Mouse (Mus musculus): ENCODE measurements at regions not wholly inside any gene's neighbourhood (a gene's known extent, or its start where the extent isn't known, plus 50 kb on each side); places are given as distances from the start of the nearest gene placed in this dataset.
A peak's percentile ranks its signal among the peaks of the same experiment; 100 is the strongest.
"Not testable (repeated sequence)": the region's sequence is repeated elsewhere in the genome, so short reads cannot be mapped to it uniquely, and the experiment has no call there.

GRCm38 (mm10) chr14:104855913-104856312 is 321.2 kb downstream of the Rbm26 start:
- intact Hi-C loops (cut with DNase I) = no loop called here

GRCm38 (mm10) chr14:104849274-104849673 is 326.8 kb upstream of the Rnf219 start:
- DNase-seq (ENCODE audit: low spot score) = no peak
- intact Hi-C loops (cut with DNase I) = no loop called here

More at GRCm38 (mm10) chr14:104855913-104856312, 321.2 kb downstream of the Rbm26 start:
- no peak for DNase-seq (ENCODE audit: low spot score)

- DNase-seq (ENCODE audit: low spot score) = no peak
- intact Hi-C loops (cut with DNase I) = no loop called here
Observed at GRCm38 (mm10) chr14:104827404-104827803, 305.0 kb upstream of the Rnf219 start.

- DNase-seq (ENCODE audit: low spot score) = no peak
- intact Hi-C loops (cut with DNase I) = no loop called here
Observed at GRCm38 (mm10) chr14:104824926-104825325, 302.5 kb upstream of the Rnf219 start.

GRCm38 (mm10) chr14:104824224-104824623 is 301.8 kb upstream of the Rnf219 start:
- intact Hi-C loops (cut with DNase I) = no loop called here

GRCm38 (mm10) chr14:104821903-104822573 is 299.6 kb upstream of the Rnf219 start:
- intact Hi-C loops (cut with DNase I) = no loop called here

More at GRCm38 (mm10) chr14:104824224-104824623, 301.8 kb upstream of the Rnf219 start:
- DNase-seq (ENCODE audit: low spot score) = no peak

GRCm38 (mm10) chr14:104819106-104819505 is 296.7 kb upstream of the Rnf219 start:
- no peak for DNase-seq (ENCODE audit: low spot score)
- intact Hi-C loops (cut with DNase I) = loop anchor here (10.0 kb wide), 3 partner anchors 476 to 1264 kb away; no protein-coding TSS in a partner anchor

More at GRCm38 (mm10) chr14:104821903-104822573, 299.6 kb upstream of the Rnf219 start:
- DNase-seq (ENCODE audit: low spot score) = no peak

- no peak for DNase-seq (ENCODE audit: low spot score)
- intact Hi-C loops (cut with DNase I) = loop anchor here (2.0 to 10.0 kb wide), 5 partner anchors 147 to 1259 kb away; no protein-coding TSS in a partner anchor
Observed at GRCm38 (mm10) chr14:104813977-104814584, 291.6 kb upstream of the Rnf219 start.

- intact Hi-C loops (cut with DNase I) = loop anchor here (5.0 to 10.0 kb wide), 4 partner anchors 145 to 1257 kb away; no protein-coding TSS in a partner anchor
- DNase-seq (ENCODE audit: low spot score) = no peak
Observed at GRCm38 (mm10) chr14:104812006-104812405, 289.6 kb upstream of the Rnf219 start.

GRCm38 (mm10) chr14:104805332-104805731 is 282.9 kb upstream of the Rnf219 start:
- intact Hi-C loops (cut with DNase I) = no loop called here
- DNase-seq (ENCODE audit: low spot score) = no peak

- intact Hi-C loops (cut with DNase I) = no loop called here
Observed at GRCm38 (mm10) chr14:104796348-104796965, 274.0 kb upstream of the Rnf219 start.

GRCm38 (mm10) chr14:104789346-104789745 is 266.9 kb upstream of the Rnf219 start:
- intact Hi-C loops (cut with DNase I) = no loop called here
- DNase-seq (ENCODE audit: low spot score) = no peak

More at GRCm38 (mm10) chr14:104796348-104796965, 274.0 kb upstream of the Rnf219 start:
- no peak for DNase-seq (ENCODE audit: low spot score)

- no peak for DNase-seq (ENCODE audit: low spot score)
- intact Hi-C loops (cut with DNase I) = no loop called here
Observed at GRCm38 (mm10) chr14:104785066-104785465, 262.6 kb upstream of the Rnf219 start.

GRCm38 (mm10) chr14:104769938-104770337 is 247.5 kb upstream of the Rnf219 start:
- intact Hi-C loops (cut with DNase I) = no loop called here

GRCm38 (mm10) chr14:104734213-104734612 is 211.8 kb upstream of the Rnf219 start:
- intact Hi-C loops (cut with DNase I) = no loop called here
- no peak for DNase-seq (ENCODE audit: low spot score)

More at GRCm38 (mm10) chr14:104769938-104770337, 247.5 kb upstream of the Rnf219 start:
- no peak for DNase-seq (ENCODE audit: low spot score)

- DNase-seq (ENCODE audit: low spot score) = no peak
- intact Hi-C loops (cut with DNase I) = no loop called here
Observed at GRCm38 (mm10) chr14:104732036-104732435, 209.6 kb upstream of the Rnf219 start.

- intact Hi-C loops (cut with DNase I) = no loop called here
Observed at GRCm38 (mm10) chr14:104731319-104731995, 209.0 kb upstream of the Rnf219 start.

GRCm38 (mm10) chr14:104715651-104716050 is 193.2 kb upstream of the Rnf219 start:
- intact Hi-C loops (cut with DNase I) = not testable (repeated sequence)
- peak; percentile 74 for DNase-seq (ENCODE audit: low spot score)

More at GRCm38 (mm10) chr14:104731319-104731995, 209.0 kb upstream of the Rnf219 start:
- no peak for DNase-seq (ENCODE audit: low spot score)

- intact Hi-C loops (cut with DNase I) = no loop called here
- no peak for DNase-seq (ENCODE audit: low spot score)
Observed at GRCm38 (mm10) chr14:104702283-104702893, 179.9 kb upstream of the Rnf219 start.

- DNase-seq (ENCODE audit: low spot score) = no peak
- intact Hi-C loops (cut with DNase I) = no loop called here
Observed at GRCm38 (mm10) chr14:104698962-104699361, 176.5 kb upstream of the Rnf219 start.
